11 mouse cellular contexts compared by ENCODE assay signal in genomic region chr6:115559651-115560632, GRCm38 (mm10). TPM values are rescaled to one million over a fixed set of nuclear protein-coding genes. Genes with fewer than 3 reads are reported as not detected.
DNase-seq lines count a peak whose midpoint lies in the region.
"Had no signal": no experiment of that assay in that cellular context is flagged by ENCODE, and none has a peak within 500 bp of the region (broad histone marks: within the 10 kb centered on the region; RNA-seq: fewer than 3 reads in every experiment).

No protein-coding gene starts in this region.

- DNase-seq in heart, adult 18-20 months: peak; percentile 29 to 33
- no peak for DNase-seq in heart, adult 8-10 months (ENCODE audit: low spot score)
- peak; percentile 55 for DNase-seq in adrenal gland, postnatal 10 days
- DNase-seq in kidney, adult 18-20 months: peak; percentile 54
- peak; percentile 58 for DNase-seq in testis, postnatal 10 days (ENCODE audit: low spot score)
- no peak for DNase-seq in right cerebral cortex, postnatal 36 days (ENCODE audit: low spot score in 2 of 2)
- no peak for DNase-seq in cerebellum, adult 9-11 months
- no peak for DNase-seq in left cerebral cortex, postnatal 14 days (ENCODE audit: low spot score in 2 of 2)
- DNase-seq: cerebellum, postnatal 36 days had no signal

- intact Hi-C loops in left cerebral cortex, postnatal 14 days (cut with DNase I): no loop called here

RNA-seq across cellular contexts. Expression of gene Tsen2, which starts 15.5 kb away (rescaled TPM):
- total RNA-seq in heart, adult 18-20 months (2021): 1 to 10 TPM; 6.0 to 7.4 TPM
- total RNA-seq in heart, adult 8-10 months (2022): 10 to 100 TPM in 1 of 4 experiments, 1 to 10 TPM in 3; 7.5 to 12.0 (median 7.6) TPM
- 10 to 100 TPM in 1 of 2 experiments, 1 to 10 TPM in 1; 8.8 to 15.7 TPM for total RNA-seq in adrenal gland, postnatal 10 days (2021)
- total RNA-seq in left cerebral cortex, postnatal 14 days (2021): 10 to 100 TPM; 19.5 to 21.2 TPM

RNA-seq across cellular contexts. Expression of gene Mkrn2os, which starts 32.4 kb away (rescaled TPM):
- under 1 TPM; 0.39 to 0.40 TPM for total RNA-seq in heart, adult 18-20 months (2021)
- total RNA-seq in heart, adult 8-10 months (2022): 1 to 10 TPM in 1 of 4 experiments, under 1 TPM in 3; 0.52 to 1.1 (median 0.71) TPM
- under 1 TPM; 0.51 to 0.81 TPM for total RNA-seq in adrenal gland, postnatal 10 days (2021)
- not detected for total RNA-seq in left cerebral cortex, postnatal 14 days (2021)
- total RNA-seq: adrenal gland, adult 18-20 months; layer of hippocampus, postnatal 10 days had no signal

RNA-seq across cellular contexts. Expression of gene Mkrn2, which starts 41.8 kb away (rescaled TPM):
- 10 to 100 TPM; 36.7 to 41.0 TPM for total RNA-seq in heart, adult 18-20 months (2021)
- total RNA-seq in heart, adult 8-10 months (2022): 10 to 100 TPM; 35.2 to 42.7 (median 39.5) TPM
- total RNA-seq in adrenal gland, postnatal 10 days (2021): 10 to 100 TPM; 32.1 to 34.1 TPM
- total RNA-seq in left cerebral cortex, postnatal 14 days (2021): 10 to 100 TPM; 35.5 to 42.0 TPM

Comparison
In these comparisons a context has a peak if more than half of its experiments do, and no peak if none do; other contexts are left out.
1. DNase-seq: peak in heart, adult 18-20 months (2 of 2), adrenal gland, postnatal 10 days (single experiment), kidney, adult 18-20 months (single experiment) and testis, postnatal 10 days (single experiment); none in heart, adult 8-10 months (single experiment), right cerebral cortex, postnatal 36 days (0 of 2), cerebellum, adult 9-11 months (single experiment) and left cerebral cortex, postnatal 14 days (0 of 2).